Comparison of ENCODE assay signal across 19 mouse cellular contexts in genomic region chr9:103117951-103118350, GRCm38 (mm10). TPM values are rescaled to one million over a fixed set of nuclear protein-coding genes. Genes with fewer than 3 reads are reported as not detected.
DNase-seq lines count a peak whose midpoint lies in the region; ATAC-seq and TF ChIP-seq lines count a peak whose summit lies in the region.
"Had no signal": no experiment of that assay in that cellular context is flagged by ENCODE, and none has a peak within 500 bp of the region (broad histone marks: within the 10 kb centered on the region; RNA-seq: fewer than 3 reads in every experiment).

No protein-coding gene starts in this region.

- no peak for TF ChIP-seq POLR2A in cerebellum, adult 2 months (IDR thresholded peaks at IDR 0.05; ENCODE audit: borderline replicate concordance, insufficient read depth, low read length)

- no peak for DNase-seq in cerebellum, adult 2 months
- DNase-seq in cerebellum, postnatal 25 days = no peak
- peak; percentile 63 for DNase-seq in heart, embryonic 10.5 days (ENCODE audit: low spot score)
- no peak for DNase-seq in heart, postnatal 36 days
- DNase-seq in midbrain, embryonic 10.5 days (ENCODE audit: low spot score) = no peak
- no peak for DNase-seq in hindbrain, embryonic 14.5 days (ENCODE audit: low spot score)
- DNase-seq: adrenal gland, adult 8-10 months; adrenal gland, postnatal 36 days; B cell, adult 2 months; gastrocnemius, postnatal 10 days; heart, adult 2 months had no signal

- H3K36me3 ChIP-seq in heart, embryonic 10.5 days = no peaks in the 10 kb centered on the region
- H3K36me3 ChIP-seq in midbrain, embryonic 10.5 days = peaks cover 5% of the 10 kb centered on the region; the same call in 1 of the 2 replicates
- H3K36me3 ChIP-seq in midbrain, embryonic 15.5 days (replicated peaks) = 0 out of 2 replicates have a peak, but pooled peaks cover 5% of the 10 kb centered on the region
- peaks cover 13% of the 10 kb centered on the region; the same call in 1 of the 2 replicates for H3K36me3 ChIP-seq in hindbrain, embryonic 14.5 days (replicated peaks; ENCODE audit: control insufficient read depth, insufficient read depth)
- H3K36me3 ChIP-seq: embryonic facial prominence, embryonic 13.5 days; forebrain, embryonic 12.5 days; G1E; heart, embryonic 12.5 days had no signal

- intact Hi-C loops in heart, postnatal 36 days (cut with DNase I) = no loop called here

- ATAC-seq in midbrain, embryonic 15.5 days (replicated peaks) = no peak
- ATAC-seq in hindbrain, embryonic 14.5 days (ENCODE audit: low FRiP score) = no peak
- ATAC-seq: CD4-positive, CD25-positive, alpha-beta regulatory T cell, adult 4 months; forebrain, embryonic 16.5 days; intestine, embryonic 16.5 days had no signal

- no peak overlapping the region for H3K4me3 ChIP-seq in cerebellum, adult 2 months (replicated peaks; ENCODE audit: insufficient read depth, low read depth, low read length)
- no peak overlapping the region for H3K4me3 ChIP-seq in heart, embryonic 10.5 days
- no peak overlapping the region for H3K4me3 ChIP-seq in midbrain, embryonic 10.5 days
- H3K4me3 ChIP-seq in midbrain, embryonic 15.5 days = no peak overlapping the region
- H3K4me3 ChIP-seq in hindbrain, embryonic 14.5 days (replicated peaks; ENCODE audit: low read length) = no peak overlapping the region
- H3K4me3 ChIP-seq: embryonic facial prominence, embryonic 13.5 days; forebrain, embryonic 12.5 days; heart, adult 2 months; heart, embryonic 12.5 days had no signal

- peaks cover 80% of the 10 kb centered on the region for H3K4me1 ChIP-seq in cerebellum, adult 2 months (ENCODE audit: control insufficient read depth, insufficient read depth, low read length)
- peaks cover 5% of the 10 kb centered on the region for H3K4me1 ChIP-seq in heart, embryonic 10.5 days
- peaks cover 70% of the 10 kb centered on the region for H3K4me1 ChIP-seq in midbrain, embryonic 10.5 days
- H3K4me1 ChIP-seq in midbrain, embryonic 15.5 days = peaks cover 66% of the 10 kb centered on the region
- peaks cover 65% of the 10 kb centered on the region for H3K4me1 ChIP-seq in hindbrain, embryonic 14.5 days (replicated peaks; ENCODE audit: control insufficient read depth, insufficient read depth, low read length)

- 0 out of 2 replicates have a peak overlapping the region, but pooled peaks have one; percentile 26 for H3K27ac ChIP-seq in cerebellum, adult 2 months (ENCODE audit: insufficient read depth, low read length)
- no peak overlapping the region for H3K27ac ChIP-seq in heart, embryonic 10.5 days
- H3K27ac ChIP-seq in midbrain, embryonic 10.5 days (replicated peaks) = peak overlapping the region; percentile 80; the same call in 1 of the 2 replicates
- H3K27ac ChIP-seq in midbrain, embryonic 15.5 days = no peak overlapping the region
- H3K27ac ChIP-seq in hindbrain, embryonic 14.5 days = peak overlapping the region; percentile 54
- H3K27ac ChIP-seq: embryonic facial prominence, embryonic 13.5 days; forebrain, embryonic 12.5 days; heart, adult 2 months had no signal

- H3K27me3 ChIP-seq in cerebellum, adult 2 months (ENCODE audit: control insufficient read depth, insufficient read depth, low read length) = no peaks in the 10 kb centered on the region
- H3K27me3 ChIP-seq in heart, embryonic 10.5 days (ENCODE audit: insufficient read depth, poor library complexity, severe bottlenecking) = peaks cover 67% of the 10 kb centered on the region
- peaks cover 24% of the 10 kb centered on the region for H3K27me3 ChIP-seq in midbrain, embryonic 10.5 days (ENCODE audit: low read depth, poor library complexity, severe bottlenecking)
- no peaks in the 10 kb centered on the region for H3K27me3 ChIP-seq in midbrain, embryonic 15.5 days (replicated peaks)
- H3K27me3 ChIP-seq in hindbrain, embryonic 14.5 days (ENCODE audit: control insufficient read depth, insufficient read depth, low read length) = no peaks in the 10 kb centered on the region

- TF ChIP-seq CTCF in cerebellum, adult 2 months (IDR thresholded peaks at IDR 0.05; ENCODE audit: borderline replicate concordance, insufficient read depth, low read depth, low read length) = no peak

- no peak overlapping the region for H3K9ac ChIP-seq in midbrain, embryonic 15.5 days
- H3K9ac ChIP-seq in hindbrain, embryonic 14.5 days = no peak overlapping the region
- H3K9ac ChIP-seq: embryonic facial prominence, embryonic 13.5 days; forebrain, embryonic 12.5 days; heart, embryonic 12.5 days had no signal

- H3K4me2 ChIP-seq in midbrain, embryonic 15.5 days = no peak overlapping the region
- H3K4me2 ChIP-seq in hindbrain, embryonic 14.5 days (replicated peaks) = no peak overlapping the region
- H3K4me2 ChIP-seq: embryonic facial prominence, embryonic 13.5 days; forebrain, embryonic 12.5 days; heart, embryonic 12.5 days had no signal

- no peaks in the 10 kb centered on the region for H3K9me3 ChIP-seq in heart, embryonic 10.5 days
- no peaks in the 10 kb centered on the region for H3K9me3 ChIP-seq in midbrain, embryonic 10.5 days (replicated peaks)
- H3K9me3 ChIP-seq in midbrain, embryonic 15.5 days = no peaks in the 10 kb centered on the region
- no peaks in the 10 kb centered on the region for H3K9me3 ChIP-seq in hindbrain, embryonic 14.5 days (ENCODE audit: control insufficient read depth, low read length)
- H3K9me3 ChIP-seq: embryonic facial prominence, embryonic 13.5 days; forebrain, embryonic 12.5 days; G1E; heart, embryonic 12.5 days had no signal

- WGBS in cerebellum, adult 2 months = 68% methylated on average over 8 of the region's 8 CpGs
- 85% methylated on average over 8 of the region's 8 CpGs for WGBS in heart, embryonic 10.5 days
- 89% methylated on average over 8 of the region's 8 CpGs for WGBS in midbrain, embryonic 10.5 days
- WGBS in midbrain, embryonic 15.5 days = 70% methylated on average over 8 of the region's 8 CpGs
- 62% methylated on average over 8 of the region's 8 CpGs for WGBS in hindbrain, embryonic 14.5 days

RNA-seq across cellular contexts. Expression of gene Rab6b, which starts 6.4 kb away (rescaled TPM):
- 188 and 199 TPM in 2 replicates for polyA plus RNA-seq in cerebellum, adult 2 months (2012; rRNA removed)
- 2.3 and 2.7 TPM in 2 replicates for polyA plus RNA-seq in heart, embryonic 10.5 days (2016; fragmentation: Nextera tagmentation; extraction: Ambion mirVana)
- 1 to 10 TPM; 1.1 to 1.4 TPM for total RNA-seq in heart, postnatal 36 days (2021)
- 12.3 and 19.9 TPM in 2 replicates for polyA plus RNA-seq in midbrain, embryonic 10.5 days (2016; fragmentation: Nextera tagmentation; extraction: Ambion mirVana)
- 107 and 110 TPM in 2 replicates for polyA plus RNA-seq in midbrain, embryonic 15.5 days (2015; fragmentation: Nextera tagmentation; extraction: Ambion mirVana)
- polyA plus RNA-seq in hindbrain, embryonic 14.5 days (2014; fragmentation: Nextera tagmentation; extraction: Ambion mirVana) = 80.7 and 92.0 TPM in 2 replicates
- polyA plus RNA-seq: G1E had no signal

Comparison
In these comparisons a context has a peak if more than half of its experiments do, and no peak if none do; other contexts are left out.
1. H3K27ac ChIP-seq: peak in cerebellum, adult 2 months (single experiment), midbrain, embryonic 10.5 days (single experiment) and hindbrain, embryonic 14.5 days (single experiment); none in heart, embryonic 10.5 days (single experiment) and midbrain, embryonic 15.5 days (single experiment).